Mouse (Mus musculus) hindbrain, embryonic 13.5 days (tissue): ENCODE results near the gene Ttf2. TPM values are rescaled to one million over a fixed set of nuclear protein-coding genes. Genes with fewer than 3 reads are reported as not detected.

Experiments
- ATAC-seq: fragments of 200-750 bp; cut with Nextera tagmentation; 2 replicates; pipeline ENCODE4 v1.8.0; 2017; ENCODE audit warnings: moderate TSS enrichment; ENCODE audit not compliant: low FRiP score
- H3K27ac ChIP-seq: fragments of 300-500 bp; sonication (generic); 2 replicates; pipeline ENCODE4 v1.5.1; 2015; ENCODE audit warnings: inconsistent platforms, mild to moderate bottlenecking, moderate library complexity
- H3K27me3 ChIP-seq: fragments of 300-500 bp; sonication (generic); 2 replicates; pipeline ENCODE4 v1.6.1; 2015; ENCODE audit warnings: mild to moderate bottlenecking, inconsistent platforms
- H3K36me3 ChIP-seq: fragments of 300-500 bp; sonication (generic); 2 replicates; pipeline ENCODE4 v1.6.1; 2015; ENCODE audit warnings: mild to moderate bottlenecking, inconsistent platforms
- H3K4me1 ChIP-seq: fragments of 300-500 bp; sonication (generic); replicated peaks from 2 replicates; pipeline ENCODE4 v1.6.1; 2015; ENCODE audit warnings: inconsistent platforms
- H3K4me2 ChIP-seq: fragments of 300-500 bp; sonication (generic); 2 replicates; pipeline ENCODE4 v1.6.1; 2015; ENCODE audit warnings: inconsistent platforms, mild to moderate bottlenecking, moderate library complexity
- H3K4me3 ChIP-seq: fragments of 300-500 bp; sonication (generic); 2 replicates; pipeline ENCODE4 v1.5.1; 2015; ENCODE audit warnings: mild to moderate bottlenecking, inconsistent platforms
- H3K9ac ChIP-seq: fragments of 300-500 bp; sonication (generic); 2 replicates; pipeline ENCODE4 v1.6.1; 2015; ENCODE audit warnings: mild to moderate bottlenecking, inconsistent platforms
- H3K9me3 ChIP-seq: fragments of 300-500 bp; sonication (generic); 2 replicates; pipeline ENCODE4 v1.6.1; 2016; ENCODE audit warnings: inconsistent platforms
- whole genome bisulfite sequencing: fragments of 180-500 bp; shearing (Covaris S2); methylation state at CpG from one replicate; pipeline ENCODE4 v1.1.7; 2015; 5-methylcytosine and 5-hydroxymethylcytosine counted together
- polyA plus RNA-seq: library from polyadenylated mRNA; unstranded; fragments of >200 nt; fragmentation: Nextera tagmentation; extraction: Ambion mirVana; gene quantifications from 2 replicates; pipeline ENCODE4 v1.2.1, GENCODE M21; 2015

The Ttf2 gene
- 6.3 and 6.5 TPM in 2 replicates for polyA plus RNA-seq

- under 1% methylated on average over 40 of the region's 40 CpGs for WGBS
- Histone ChIP-seq H3K9ac (peak within 1 kb of the TSS; percentile 80), H3K4me1 (peaks cover 10% of the 10 kb centered on the region), H3K27me3 (no peaks in the 10 kb centered on the region), H3K4me3 (peak within 1 kb of the TSS; percentile 67), H3K36me3 (no peaks in the 10 kb centered on the region), H3K4me2 (peak within 1 kb of the TSS; percentile 85), H3K27ac (no peak within 1 kb of the TSS), H3K9me3 (no peaks in the 10 kb centered on the region)
- ATAC-seq, result peak; percentile 99
These were observed at the start of gene Ttf2 for GRCm38 (mm10) chr3:100969176-100969917. TSS of gene Ttf2 (minus strand) at chr3:100969663.

DNA sequence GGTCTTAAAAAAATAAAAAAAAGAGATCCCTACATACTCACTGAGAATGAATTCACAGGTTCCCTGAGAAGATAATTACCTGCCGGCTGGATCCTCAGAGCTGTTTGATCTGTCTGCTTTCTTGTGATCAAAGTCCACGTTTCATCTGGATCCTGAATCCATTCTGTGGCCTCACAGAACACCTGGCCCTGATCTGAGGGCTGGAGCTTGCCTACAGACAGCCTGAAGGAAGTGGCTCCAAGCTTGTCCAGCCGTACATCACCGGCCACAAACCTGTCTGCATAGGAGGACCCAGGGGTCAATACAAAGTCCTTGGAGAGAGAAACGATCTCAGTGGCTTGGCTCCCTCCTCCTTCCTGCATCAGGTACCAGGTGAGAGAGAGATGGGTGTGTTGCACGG lies 49.0 kb upstream of the Ttf2 start:
- H3K4me1 ChIP-seq, result peaks cover 14% of the 10 kb centered on the region
- H3K4me3 ChIP-seq, result no peak overlapping the region
- no peak overlapping the region for H3K4me2 ChIP-seq
- WGBS, result 91% methylated on average over 6 of the region's 6 CpGs
- no peak overlapping the region for H3K27ac ChIP-seq
- H3K27me3 ChIP-seq, result no peaks in the 10 kb centered on the region
- ATAC-seq, result no peak
- H3K9ac ChIP-seq, result no peak overlapping the region
- H3K9me3 ChIP-seq, result no peaks in the 10 kb centered on the region
- no peaks in the 10 kb centered on the region for H3K36me3 ChIP-seq

- no peaks in the 10 kb centered on the region for H3K36me3 ChIP-seq
- WGBS, result 84% methylated on average over 7 of the region's 7 CpGs
These were observed 46.6 kb upstream of the Ttf2 start for GRCm38 (mm10) chr3:101016050-101016449.

GRCm38 (mm10) chr3:101015254-101015653 lies 45.8 kb upstream of the Ttf2 start:
- H3K27me3 ChIP-seq, result 0 out of 2 replicates have a peak, but pooled peaks cover 3% of the 10 kb centered on the region
- no peaks in the 10 kb centered on the region for H3K36me3 ChIP-seq
- H3K4me2 ChIP-seq, result no peak overlapping the region
- no peak for ATAC-seq
- no peak overlapping the region for H3K27ac ChIP-seq
- H3K4me3 ChIP-seq, result no peak overlapping the region
- H3K4me1 ChIP-seq, result peaks cover 19% of the 10 kb centered on the region
- 64% methylated on average over 4 of the region's 4 CpGs for WGBS
- no peak overlapping the region for H3K9ac ChIP-seq
- no peaks in the 10 kb centered on the region for H3K9me3 ChIP-seq

More at GRCm38 (mm10) chr3:101016050-101016449, 46.6 kb upstream of the Ttf2 start:
- no peak overlapping the region for H3K27ac ChIP-seq
- H3K4me1 ChIP-seq, result peaks cover 19% of the 10 kb centered on the region
- H3K4me3 ChIP-seq, result no peak overlapping the region
- H3K9ac ChIP-seq, result no peak overlapping the region
- H3K9me3 ChIP-seq, result no peaks in the 10 kb centered on the region
- no peak for ATAC-seq
- no peak overlapping the region for H3K4me2 ChIP-seq
- 0 out of 2 replicates have a peak, but pooled peaks cover 3% of the 10 kb centered on the region for H3K27me3 ChIP-seq

- Histone ChIP-seq H3K9ac (no peak overlapping the region), H3K27ac (no peak overlapping the region), H3K27me3 (0 out of 2 replicates have a peak, but pooled peaks cover 3% of the 10 kb centered on the region), H3K4me2 (no peak overlapping the region), H3K4me3 (no peak overlapping the region), H3K4me1 (peaks cover 19% of the 10 kb centered on the region), H3K36me3 (no peaks in the 10 kb centered on the region), H3K9me3 (no peaks in the 10 kb centered on the region)
- no peak for ATAC-seq
- 94% methylated on average over 3 of the region's 3 CpGs for WGBS
These were observed 44.1 kb upstream of the Ttf2 start for GRCm38 (mm10) chr3:101013536-101013935.

DNA sequence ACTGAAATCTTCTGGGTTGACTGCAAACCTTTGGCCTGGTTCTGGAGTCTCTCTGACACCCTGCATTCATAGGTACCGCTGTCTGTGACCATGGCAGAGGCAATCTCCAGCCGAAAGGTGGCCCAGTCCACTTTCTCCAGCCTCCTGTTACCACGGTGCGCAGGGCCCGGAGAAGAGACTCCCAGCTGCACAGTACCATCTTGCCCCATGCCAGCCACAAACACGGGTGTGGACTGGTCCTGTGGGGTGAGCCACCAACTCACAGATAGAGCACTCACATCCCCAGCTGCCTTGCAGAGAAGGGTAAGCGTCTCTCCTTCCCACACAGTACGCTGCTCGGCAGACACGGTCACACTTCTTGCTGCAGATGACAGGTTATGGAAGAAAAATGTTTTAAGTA lies 43.5 kb upstream of the Ttf2 start:
- H3K9me3 ChIP-seq, result no peaks in the 10 kb centered on the region
- H3K4me1 ChIP-seq, result peaks cover 19% of the 10 kb centered on the region
- no peak overlapping the region for H3K4me2 ChIP-seq
- no peak overlapping the region for H3K27ac ChIP-seq
- WGBS, result 92% methylated on average over 10 of the region's 10 CpGs
- H3K9ac ChIP-seq, result no peak overlapping the region
- H3K4me3 ChIP-seq, result no peak overlapping the region
- no peaks in the 10 kb centered on the region for H3K36me3 ChIP-seq
- ATAC-seq, result no peak
- 0 out of 2 replicates have a peak, but pooled peaks cover 3% of the 10 kb centered on the region for H3K27me3 ChIP-seq

- H3K4me2 ChIP-seq, result no peak overlapping the region
- 78% methylated on average over 8 of the region's 8 CpGs for WGBS
- no peaks in the 10 kb centered on the region for H3K9me3 ChIP-seq
- no peak overlapping the region for H3K9ac ChIP-seq
- H3K4me3 ChIP-seq, result no peak overlapping the region
- peaks cover 19% of the 10 kb centered on the region for H3K4me1 ChIP-seq
- no peak overlapping the region for H3K27ac ChIP-seq
- no peaks in the 10 kb centered on the region for H3K36me3 ChIP-seq
- H3K27me3 ChIP-seq, result 0 out of 2 replicates have a peak, but pooled peaks cover 3% of the 10 kb centered on the region
- ATAC-seq, result no peak
These were observed 43.1 kb upstream of the Ttf2 start for GRCm38 (mm10) chr3:101012597-101012996.

- Histone ChIP-seq H3K27ac (no peak overlapping the region), H3K4me3 (no peak overlapping the region), H3K9me3 (no peaks in the 10 kb centered on the region), H3K9ac (no peak overlapping the region), H3K27me3 (0 out of 2 replicates have a peak, but pooled peaks cover 3% of the 10 kb centered on the region), H3K36me3 (no peaks in the 10 kb centered on the region), H3K4me1 (peaks cover 19% of the 10 kb centered on the region), H3K4me2 (no peak overlapping the region)
- no peak for ATAC-seq
- 70% methylated on average over 10 of the region's 10 CpGs for WGBS
These were observed 42.7 kb upstream of the Ttf2 start for GRCm38 (mm10) chr3:101012131-101012571.

DNA sequence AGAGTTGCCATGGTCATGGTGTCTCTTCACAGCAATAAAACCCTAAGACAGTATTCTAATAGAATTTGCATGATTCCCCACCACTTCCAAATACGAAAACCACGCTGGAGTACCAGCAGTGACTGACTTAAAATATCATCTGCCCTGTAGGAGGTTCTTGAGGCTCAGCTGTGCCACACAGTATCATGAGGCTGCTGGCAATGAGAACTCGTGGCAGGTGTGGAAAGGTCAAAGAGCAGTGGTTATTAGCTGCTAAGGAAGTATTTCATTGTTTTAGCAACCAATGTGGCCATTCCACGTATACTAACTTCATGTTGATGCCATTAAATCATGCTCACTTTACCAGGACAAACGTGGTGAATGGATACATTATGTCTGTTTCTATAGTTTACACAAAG lies 41.7 kb upstream of the Ttf2 start:
- Histone ChIP-seq H3K4me3 (no peak overlapping the region), H3K9ac (no peak overlapping the region), H3K9me3 (no peaks in the 10 kb centered on the region), H3K36me3 (no peaks in the 10 kb centered on the region), H3K4me2 (no peak overlapping the region), H3K27ac (no peak overlapping the region), H3K4me1 (peaks cover 19% of the 10 kb centered on the region), H3K27me3 (0 out of 2 replicates have a peak, but pooled peaks cover 3% of the 10 kb centered on the region)
- ATAC-seq, result no peak
- WGBS, result 62% methylated on average over 5 of the region's 5 CpGs

- Histone ChIP-seq H3K4me2 (no peak overlapping the region), H3K27me3 (0 out of 2 replicates have a peak, but pooled peaks cover 3% of the 10 kb centered on the region), H3K36me3 (no peaks in the 10 kb centered on the region), H3K27ac (no peak overlapping the region), H3K4me3 (no peak overlapping the region), H3K9ac (no peak overlapping the region), H3K9me3 (no peaks in the 10 kb centered on the region), H3K4me1 (peaks cover 19% of the 10 kb centered on the region)
- 89% methylated on average over 4 of the region's 4 CpGs for WGBS
- no peak for ATAC-seq
These were observed 41.2 kb upstream of the Ttf2 start for GRCm38 (mm10) chr3:101010589-101011202.

DNA sequence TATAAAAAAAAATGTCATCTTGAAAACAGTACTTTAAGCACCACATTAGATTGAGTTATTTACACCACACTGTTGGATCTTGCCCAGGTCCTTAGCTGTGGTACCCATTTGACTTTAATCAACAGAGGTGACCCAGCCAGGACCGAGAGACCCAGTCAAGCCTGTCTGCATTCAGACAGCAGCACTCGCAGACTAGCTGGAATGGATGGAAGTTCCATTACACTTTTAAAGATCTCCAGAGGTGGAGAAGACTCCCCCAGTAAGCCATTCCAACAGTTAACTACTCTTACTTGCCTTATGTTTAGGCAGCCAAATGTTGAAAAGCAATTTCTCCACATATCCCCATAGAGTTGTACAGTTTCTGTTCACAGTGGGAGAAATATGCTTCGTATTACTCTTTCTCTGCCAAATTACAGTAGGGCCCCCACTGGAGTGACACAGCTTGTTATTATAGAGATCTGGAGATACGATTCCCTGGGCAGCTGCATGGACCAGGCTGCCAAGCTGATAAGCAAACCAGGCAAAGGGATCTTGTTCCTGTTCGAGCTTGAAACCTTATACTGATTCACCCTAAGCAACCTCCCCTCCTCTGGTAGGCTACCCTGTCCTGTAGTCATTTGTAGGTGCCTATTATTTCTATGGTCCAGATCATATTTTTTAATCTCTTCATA lies 37.8 kb upstream of the Ttf2 start:
- Histone ChIP-seq H3K27ac (no peak overlapping the region), H3K27me3 (no peaks in the 10 kb centered on the region), H3K36me3 (no peaks in the 10 kb centered on the region), H3K4me1 (peaks cover 1% of the 10 kb centered on the region), H3K9ac (no peak overlapping the region), H3K9me3 (no peaks in the 10 kb centered on the region), H3K4me2 (no peak overlapping the region), H3K4me3 (no peak overlapping the region)
- 81% methylated on average over 5 of the region's 5 CpGs for WGBS
- ATAC-seq, result no peak

DNA sequence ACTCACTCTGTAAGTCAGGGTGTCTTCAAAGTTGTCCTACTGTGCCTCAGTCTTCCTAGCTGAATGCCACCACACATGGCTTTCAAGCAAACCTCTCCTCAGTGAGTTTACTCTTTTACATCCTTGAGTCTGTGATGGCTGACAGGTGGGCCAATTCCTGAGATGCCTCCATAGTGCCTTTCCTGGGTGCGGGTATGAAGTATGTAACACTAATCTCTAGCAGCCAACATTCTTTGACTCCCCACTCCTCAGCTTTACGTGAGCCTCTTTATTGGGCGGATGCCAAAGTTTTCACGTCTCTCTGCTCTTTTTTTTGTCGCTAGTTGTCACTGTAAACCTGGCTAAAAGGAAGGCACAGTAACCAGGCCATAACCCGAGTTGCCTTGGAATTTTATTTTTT lies 35.9 kb upstream of the Ttf2 start:
- no peak for ATAC-seq
- no peaks in the 10 kb centered on the region for H3K36me3 ChIP-seq
- no peak overlapping the region for H3K4me3 ChIP-seq
- H3K4me1 ChIP-seq, result no peaks in the 10 kb centered on the region
- 88% methylated on average over 6 of the region's 6 CpGs for whole genome bisulfite sequencing
- no peaks in the 10 kb centered on the region for H3K27me3 ChIP-seq
- no peak overlapping the region for H3K4me2 ChIP-seq
- no peak overlapping the region for H3K9ac ChIP-seq
- H3K9me3 ChIP-seq, result no peaks in the 10 kb centered on the region
- H3K27ac ChIP-seq, result no peak overlapping the region
